Mouse (Mus musculus): ENCODE measurements at regions not wholly inside any gene's neighbourhood (a gene's known extent, or its start where the extent isn't known, plus 50 kb on each side); places are given as distances from the start of the nearest gene placed in this dataset.

GRCm38 (mm10) chr12:71767896-71768295 lies 63.0 kb upstream of the Daam1 start:
- no peak for DNase-seq (ENCODE audit: extremely low read depth, insufficient read length, low spot score)

- no peak for DNase-seq (ENCODE audit: extremely low read depth, insufficient read length, low spot score)
These were observed 62.4 kb upstream of the Daam1 start for GRCm38 (mm10) chr12:71768471-71768870.

DNA sequence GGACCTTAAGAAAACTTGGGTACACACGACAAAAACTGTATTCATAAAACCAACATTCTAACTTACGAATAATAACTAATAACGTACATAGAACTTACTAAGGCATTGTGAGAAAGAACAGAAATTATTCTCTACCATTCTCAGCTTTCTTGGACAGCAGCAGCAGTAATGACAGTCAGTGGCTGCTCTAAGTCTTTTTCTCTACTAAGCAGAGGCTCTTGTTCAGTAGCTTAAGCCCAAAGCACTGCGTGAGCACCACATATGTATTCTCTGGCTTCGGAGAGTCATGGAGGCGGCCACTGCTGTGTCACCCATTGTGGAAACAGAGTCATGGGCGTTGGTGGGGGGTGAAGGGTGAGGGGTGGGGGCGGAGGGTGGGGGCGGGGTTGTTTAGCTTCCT lies 62.0 kb upstream of the Daam1 start:
- DNase-seq (ENCODE audit: extremely low read depth, insufficient read length, low spot score) = no peak

GRCm38 (mm10) chr12:71769302-71769701 lies 61.6 kb upstream of the Daam1 start:
- no peak for DNase-seq (ENCODE audit: extremely low read depth, insufficient read length, low spot score)

DNA sequence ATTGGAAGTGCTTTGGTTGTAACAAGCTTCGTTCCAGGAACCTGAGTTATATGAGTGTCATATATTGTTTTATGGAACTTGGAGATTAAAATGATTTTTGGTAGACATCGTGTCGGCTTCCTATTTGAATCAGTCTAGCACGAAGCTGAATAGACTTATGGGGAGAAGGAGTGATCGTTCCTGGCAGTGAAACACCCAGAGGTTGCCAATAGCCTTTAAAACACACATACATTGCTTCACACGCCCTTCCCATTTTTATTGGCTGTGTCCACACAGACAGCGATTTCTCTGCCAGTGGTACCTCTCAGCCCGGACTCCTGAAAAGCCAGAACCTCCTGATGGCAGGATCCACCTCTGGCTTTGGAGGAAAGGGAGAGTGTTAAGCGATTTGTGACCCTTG lies 57.0 kb upstream of the Daam1 start:
- no peak for DNase-seq (ENCODE audit: extremely low read depth, insufficient read length, low spot score)

DNA sequence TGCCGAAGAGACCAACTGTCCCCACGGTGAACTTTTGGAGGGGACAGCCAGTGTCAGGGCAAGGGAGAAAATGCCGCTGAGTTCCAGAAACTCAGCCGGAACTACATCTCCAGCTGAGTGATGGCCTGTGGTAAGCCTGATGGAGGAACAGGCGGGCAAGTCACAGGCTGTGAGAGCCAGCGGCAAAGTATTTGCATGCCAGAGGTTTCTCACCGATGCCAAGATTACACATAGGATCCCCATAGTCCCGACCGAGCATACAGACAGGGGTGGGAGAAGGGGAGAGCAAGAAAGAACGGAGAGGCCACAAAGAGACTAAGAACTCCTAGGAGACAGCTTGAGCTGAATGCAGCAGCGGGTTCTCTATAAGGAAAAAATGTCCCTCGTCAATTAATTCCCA lies 55.8 kb upstream of the Daam1 start:
- no peak for DNase-seq (ENCODE audit: extremely low read depth, insufficient read length, low spot score)

DNA sequence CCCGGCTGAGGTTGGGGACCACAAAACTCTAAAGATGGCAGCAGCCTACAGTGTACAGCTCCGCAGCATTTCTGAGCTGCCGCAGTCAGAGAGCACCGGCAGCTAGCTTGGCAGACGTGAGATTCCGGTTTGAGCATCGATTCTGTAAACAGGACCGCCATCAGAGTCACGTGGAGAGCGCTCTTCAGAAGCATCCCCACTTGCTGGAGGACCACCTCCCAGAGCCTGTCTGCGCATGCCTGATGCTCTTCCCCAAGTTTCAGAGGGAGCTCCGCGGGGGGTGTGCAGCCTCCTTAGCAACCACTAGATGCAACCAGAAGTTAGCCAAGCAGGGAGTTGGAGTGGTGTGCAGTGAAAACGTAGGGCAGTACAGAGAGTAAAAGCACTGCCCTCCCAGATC lies 52.7 kb upstream of the Daam1 start:
- DNase-seq (ENCODE audit: extremely low read depth, insufficient read length, low spot score) = no peak

GRCm38 (mm10) chr12:71778948-71779347 lies 51.9 kb upstream of the Daam1 start:
- DNase-seq (ENCODE audit: extremely low read depth, insufficient read length, low spot score) = no peak

GRCm38 (mm10) chr12:71779418-71779817 lies 51.5 kb upstream of the Daam1 start:
- DNase-seq (ENCODE audit: extremely low read depth, insufficient read length, low spot score) = no peak
